Mouse (Mus musculus) forebrain, embryonic 13.5 days (tissue): Measurements from ENCODE around the gene Slc25a5. TPM values are rescaled to one million over a fixed set of nuclear protein-coding genes. Genes with fewer than 3 reads are reported as not detected.
A peak's percentile ranks its signal among the peaks of the same experiment; 100 is the strongest.

Source experiments
- ATAC-seq: fragments of 200-750 bp; cut with Nextera tagmentation; 2 replicates; pipeline ENCODE4 v1.8.0; 2017
- H3K27ac ChIP-seq: fragments of 300-500 bp; sonication (generic); 2 replicates; pipeline ENCODE4 v1.5.1; 2015; ENCODE audit warnings: inconsistent platforms, mild to moderate bottlenecking, moderate library complexity
- H3K27me3 ChIP-seq: fragments of 300-500 bp; sonication (generic); 2 replicates; pipeline ENCODE4 v1.6.1; 2015; ENCODE audit warnings: mild to moderate bottlenecking, inconsistent platforms
- H3K36me3 ChIP-seq: fragments of 300-500 bp; sonication (generic); 2 replicates; pipeline ENCODE4 v1.6.1; 2015; ENCODE audit warnings: mild to moderate bottlenecking, inconsistent platforms; ENCODE audit not compliant: poor library complexity, severe bottlenecking
- H3K4me1 ChIP-seq: fragments of 300-500 bp; sonication (generic); 2 replicates; pipeline ENCODE4 v1.6.1; 2015; ENCODE audit warnings: inconsistent platforms
- H3K4me2 ChIP-seq: fragments of 300-500 bp; sonication (generic); 2 replicates; pipeline ENCODE4 v1.6.1; 2015; ENCODE audit warnings: inconsistent platforms, mild to moderate bottlenecking, moderate library complexity
- H3K4me3 ChIP-seq: fragments of 300-500 bp; sonication (generic); 2 replicates; pipeline ENCODE4 v1.5.1; 2015; ENCODE audit warnings: mild to moderate bottlenecking, inconsistent platforms
- H3K9ac ChIP-seq: fragments of 300-500 bp; sonication (generic); 2 replicates; pipeline ENCODE4 v1.6.1; 2015; ENCODE audit warnings: mild to moderate bottlenecking, inconsistent platforms
- H3K9me3 ChIP-seq: fragments of 300-500 bp; sonication (generic); replicated peaks from 2 replicates; pipeline ENCODE4 v1.6.1; 2016; ENCODE audit warnings: inconsistent platforms
- WGBS: fragments of 180-500 bp; shearing (Covaris S2); methylation state at CpG from one replicate; pipeline ENCODE4 v1.1.7; 2015; 5-methylcytosine and 5-hydroxymethylcytosine counted together
- polyA plus RNA-seq: library from polyadenylated mRNA; unstranded; fragments of >200 nt; fragmentation: Nextera tagmentation; extraction: Ambion mirVana; gene quantifications from 2 replicates; pipeline ENCODE4 v1.2.1, GENCODE M21; 2015

Gene Slc25a5
- 749 and 783 TPM in 2 replicates for polyA plus RNA-seq

DNA sequence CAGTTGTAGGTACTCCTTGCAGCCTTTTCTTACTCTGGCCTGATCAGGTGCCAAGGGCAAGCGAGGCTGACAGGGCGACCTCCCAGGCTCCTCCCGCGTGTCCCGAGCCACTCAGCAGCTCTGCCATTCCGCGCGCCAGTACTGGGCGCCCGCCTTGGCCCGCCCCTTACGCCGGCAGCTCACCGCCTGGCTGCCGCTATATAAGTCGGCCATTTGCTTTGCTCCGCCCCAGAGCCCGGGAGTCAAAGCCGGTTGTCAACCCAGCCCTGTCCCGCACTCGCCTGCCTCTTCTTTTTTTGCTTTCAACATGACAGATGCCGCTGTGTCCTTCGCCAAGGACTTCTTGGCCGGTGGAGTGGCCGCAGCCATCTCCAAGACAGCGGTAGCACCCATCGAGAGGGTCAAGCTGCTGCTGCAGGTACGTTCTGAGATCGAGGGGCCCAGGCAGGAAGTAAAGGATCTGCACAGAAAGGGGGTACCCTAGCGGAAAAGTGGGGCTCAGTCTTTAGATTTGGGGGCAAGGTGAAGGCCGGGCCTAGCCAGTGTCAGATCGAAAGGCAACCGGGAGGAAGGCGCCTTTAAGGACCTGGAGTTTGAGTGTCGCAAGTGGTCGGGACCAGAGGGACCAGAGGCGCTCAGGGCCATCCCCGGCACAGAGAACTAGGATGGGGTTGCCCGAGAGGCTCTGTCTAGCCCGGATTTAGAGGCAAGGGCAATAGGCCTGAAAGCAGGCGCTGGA lies at the start of gene Slc25a5:
Gene Slc25a5 (plus strand): TSS at position 228 of the 739 bp plus-strand sequence.
- peak; percentile 96 for ATAC-seq
- Histone ChIP-seq H3K36me3 (peaks cover 11% of the 10 kb centered on the region), H3K27ac (peak within 1 kb of the TSS; percentile 80), H3K4me2 (peak within 1 kb of the TSS; percentile 61), H3K4me1 (0 out of 2 replicates have a peak, but pooled peaks cover 4% of the 10 kb centered on the region), H3K4me3 (peak within 1 kb of the TSS; percentile 60), H3K9ac (peak within 1 kb of the TSS; percentile 78), H3K9me3 (no peaks in the 10 kb centered on the region), H3K27me3 (no peaks in the 10 kb centered on the region)
- WGBS = 22% methylated on average over 41 of the region's 41 CpGs

DNA sequence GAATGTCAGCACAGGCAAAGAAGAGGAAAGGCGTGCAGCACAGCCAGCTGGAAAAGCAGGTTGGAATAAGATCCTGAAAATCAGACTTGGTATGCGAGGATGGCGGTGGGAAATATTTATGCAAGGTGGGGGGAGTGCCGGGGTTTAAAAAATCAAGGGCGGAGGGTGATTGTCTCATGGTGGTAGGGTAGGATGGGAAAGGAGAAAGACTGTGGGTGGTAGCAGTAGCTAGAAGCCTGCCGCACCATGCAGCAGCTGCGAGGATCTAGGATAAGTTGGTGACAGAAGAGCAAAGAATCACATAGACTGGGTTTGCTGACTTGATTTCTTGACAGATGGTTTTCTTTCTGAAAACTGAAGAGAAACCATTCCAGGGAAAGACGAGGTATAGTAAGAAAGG lies 48.7 kb upstream of the Slc25a5 start:
- 85% methylated on average over 8 of the region's 8 CpGs for WGBS
- Histone ChIP-seq H3K36me3 (no peaks in the 10 kb centered on the region), H3K4me3 (no peak overlapping the region), H3K27me3 (no peaks in the 10 kb centered on the region), H3K4me1 (0 out of 2 replicates have a peak, but pooled peaks cover 5% of the 10 kb centered on the region), H3K4me2 (no peak overlapping the region), H3K9ac (no peak overlapping the region), H3K27ac (no peak overlapping the region), H3K9me3 (no peaks in the 10 kb centered on the region)
- ATAC-seq = no peak

DNA sequence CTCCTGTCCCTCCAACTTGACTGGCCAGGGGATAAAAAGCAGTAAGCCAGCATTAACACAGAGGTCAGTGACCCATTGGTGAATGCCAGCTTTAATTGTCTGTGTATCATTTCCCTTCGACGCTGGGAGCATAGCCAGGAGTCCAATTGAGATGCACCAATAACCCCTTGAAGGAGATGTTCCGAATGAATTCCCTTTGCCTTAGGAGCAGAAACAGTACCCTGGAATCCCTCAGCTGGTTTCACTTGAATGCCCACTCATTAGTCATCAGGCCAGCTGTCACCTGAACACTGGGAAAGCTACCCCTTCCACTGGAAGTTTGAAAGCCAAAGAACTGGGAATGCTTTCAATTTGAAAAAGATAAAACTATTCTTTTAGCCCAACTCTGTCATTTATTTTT lies 46.9 kb upstream of the Slc25a5 start:
- H3K4me2 ChIP-seq = no peak overlapping the region
- no peak overlapping the region for H3K9ac ChIP-seq
- ATAC-seq = no peak
- H3K9me3 ChIP-seq = no peaks in the 10 kb centered on the region
- H3K4me3 ChIP-seq = no peak overlapping the region
- 45% methylated on average over 3 of the region's 3 CpGs for WGBS
- no peaks in the 10 kb centered on the region for H3K36me3 ChIP-seq
- H3K4me1 ChIP-seq = 0 out of 2 replicates have a peak, but pooled peaks cover 5% of the 10 kb centered on the region
- no peak overlapping the region for H3K27ac ChIP-seq
- no peaks in the 10 kb centered on the region for H3K27me3 ChIP-seq

DNA sequence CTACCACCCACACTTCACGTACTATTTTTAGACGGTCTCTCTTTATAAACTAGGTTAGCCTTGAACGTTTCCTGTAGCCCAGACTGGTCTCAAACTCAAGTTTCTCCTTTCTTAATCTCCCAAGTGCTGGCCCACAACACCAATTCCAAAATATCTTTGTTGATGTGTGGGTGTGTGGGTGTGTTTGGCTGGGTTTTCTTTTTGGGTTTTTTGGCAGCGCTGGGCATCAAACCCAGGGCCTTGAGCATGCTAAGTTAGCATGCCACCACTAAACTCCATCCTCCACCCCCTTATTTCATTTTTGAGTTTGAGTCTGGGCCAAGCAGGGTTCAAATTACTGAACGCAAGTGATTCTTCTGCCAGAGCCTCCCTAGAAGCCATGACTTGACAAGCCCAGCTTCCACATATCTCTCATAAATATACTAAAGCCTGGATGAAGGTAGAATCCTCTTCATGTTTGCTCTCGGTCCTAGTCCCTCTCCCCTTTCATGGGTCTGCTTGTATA lies 46.1 kb upstream of the Slc25a5 start:
- no peaks in the 10 kb centered on the region for H3K27me3 ChIP-seq

DNA sequence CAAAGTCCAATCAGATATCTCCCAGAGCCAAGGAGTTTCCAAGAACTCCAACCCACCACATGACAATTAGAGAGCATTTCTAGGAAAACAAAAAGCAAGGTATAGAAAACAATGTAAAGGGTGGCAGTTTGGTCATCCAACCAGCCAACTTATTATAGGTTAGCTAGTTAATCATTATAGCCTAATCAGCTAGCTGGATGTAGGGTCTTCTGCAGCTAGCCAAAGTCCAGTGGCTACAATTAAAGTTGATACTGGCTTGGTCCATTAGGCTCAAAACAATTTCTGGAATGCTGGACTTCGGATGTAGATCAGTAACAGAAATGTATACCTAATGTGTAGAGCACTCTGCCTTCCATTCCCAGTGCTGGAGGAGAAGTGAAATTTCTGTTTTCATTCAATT lies 44.9 kb upstream of the Slc25a5 start:
- Histone ChIP-seq H3K36me3 (no peaks in the 10 kb centered on the region), H3K4me2 (no peak overlapping the region), H3K27ac (no peak overlapping the region), H3K9ac (no peak overlapping the region), H3K27me3 (no peaks in the 10 kb centered on the region), H3K4me1 (no peaks in the 10 kb centered on the region), H3K9me3 (no peaks in the 10 kb centered on the region), H3K4me3 (no peak overlapping the region)
- 83% methylated on average over 1 of the region's 1 CpGs for WGBS
- ATAC-seq = no peak

More for the DNA sequence above, 46.1 kb upstream of the Slc25a5 start:
- Histone ChIP-seq H3K9ac (no peak overlapping the region), H3K9me3 (no peaks in the 10 kb centered on the region), H3K4me3 (no peak overlapping the region), H3K4me2 (no peak overlapping the region), H3K27ac (no peak overlapping the region), H3K36me3 (no peaks in the 10 kb centered on the region), H3K4me1 (no peaks in the 10 kb centered on the region)
- 83% methylated on average over 6 of the region's 6 CpGs for WGBS
- no peak for ATAC-seq

DNA sequence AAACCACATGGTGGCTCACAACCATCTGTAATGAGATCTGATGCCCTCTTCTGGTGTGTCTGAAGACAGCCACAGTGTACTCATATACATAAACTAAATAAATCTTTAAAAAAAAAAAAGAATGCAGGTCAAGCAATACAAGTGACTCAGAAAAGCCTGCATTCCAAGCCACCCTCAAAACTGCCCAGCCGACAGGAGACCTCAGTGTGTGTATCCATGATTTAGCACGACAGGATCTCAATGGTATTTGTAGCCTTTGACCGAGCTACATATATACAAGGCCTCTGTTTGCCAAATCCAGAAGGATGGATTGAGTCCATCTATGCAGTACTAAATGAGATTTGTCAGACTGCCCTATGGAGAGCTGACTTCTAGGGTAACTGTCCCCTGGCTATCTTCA lies 42.9 kb upstream of the Slc25a5 start:
- WGBS = 93% methylated on average over 3 of the region's 3 CpGs
- Histone ChIP-seq H3K9me3 (no peaks in the 10 kb centered on the region), H3K27ac (no peak overlapping the region), H3K4me3 (no peak overlapping the region), H3K4me2 (no peak overlapping the region), H3K36me3 (no peaks in the 10 kb centered on the region), H3K4me1 (no peaks in the 10 kb centered on the region), H3K9ac (no peak overlapping the region), H3K27me3 (no peaks in the 10 kb centered on the region)
- ATAC-seq = no peak

DNA sequence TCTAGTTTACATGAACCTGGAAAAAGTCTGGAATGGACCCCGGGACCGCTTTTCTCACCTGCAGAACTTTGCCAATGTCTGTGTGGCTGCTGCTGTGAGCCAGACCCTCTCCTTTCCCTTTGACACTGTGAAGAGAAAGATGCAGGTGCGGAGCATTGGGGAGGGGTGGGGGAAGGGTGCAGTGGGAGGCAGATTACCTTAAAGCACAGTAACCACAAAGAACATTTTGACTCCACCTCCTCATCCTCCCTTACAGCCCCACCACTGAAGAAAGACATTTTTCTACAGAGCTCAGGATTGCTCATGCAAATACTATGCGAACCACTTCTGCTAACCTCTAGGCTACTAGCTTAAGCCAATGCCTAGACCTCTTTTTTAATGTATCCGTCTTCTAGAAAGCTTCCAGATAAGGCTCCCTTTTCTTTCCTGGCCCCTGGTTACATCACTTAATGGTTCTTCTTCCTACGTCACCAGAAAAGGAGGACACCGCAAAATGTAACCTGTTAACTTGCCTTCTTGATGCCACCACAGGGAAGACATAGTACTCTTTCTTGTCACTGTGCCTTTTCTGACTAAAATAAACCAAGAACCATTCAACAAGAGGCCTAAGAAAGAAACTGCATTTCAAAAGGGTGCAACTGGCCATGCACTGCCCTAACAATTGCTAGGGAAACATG lies 37.5 kb upstream of the Slc25a5 start:
- H3K9ac ChIP-seq = no peak overlapping the region
- WGBS = 66% methylated on average over 7 of the region's 7 CpGs
- H3K4me2 ChIP-seq = no peak overlapping the region
- no peak overlapping the region for H3K27ac ChIP-seq
- ATAC-seq = no peak
- H3K4me1 ChIP-seq = peaks cover 7% of the 10 kb centered on the region
- H3K9me3 ChIP-seq = no peaks in the 10 kb centered on the region
- H3K4me3 ChIP-seq = no peak overlapping the region
- H3K27me3 ChIP-seq = no peaks in the 10 kb centered on the region
- H3K36me3 ChIP-seq = no peaks in the 10 kb centered on the region

DNA sequence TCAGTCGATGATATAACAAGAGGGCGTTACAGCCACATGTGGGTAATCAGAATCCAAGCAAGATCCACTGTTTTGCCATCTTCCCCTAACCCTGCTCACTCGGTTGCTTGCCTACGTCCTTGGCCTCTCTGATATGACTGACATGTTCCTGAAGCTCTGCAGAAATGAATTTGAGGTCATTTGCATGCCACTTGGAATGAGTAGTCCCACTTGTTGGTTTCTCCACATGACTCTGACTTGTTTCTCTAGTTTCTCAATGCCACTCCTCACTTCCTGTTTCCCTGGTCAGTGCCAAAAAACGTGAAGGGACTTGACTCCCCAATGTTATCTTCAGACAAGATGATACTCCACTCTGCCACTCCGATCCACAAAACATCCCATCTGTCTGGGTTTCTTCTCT lies 36.9 kb upstream of the Slc25a5 start:
- Histone ChIP-seq H3K9ac (no peak overlapping the region), H3K27ac (no peak overlapping the region), H3K27me3 (no peaks in the 10 kb centered on the region), H3K4me3 (no peak overlapping the region), H3K9me3 (no peaks in the 10 kb centered on the region), H3K36me3 (no peaks in the 10 kb centered on the region), H3K4me2 (no peak overlapping the region), H3K4me1 (peaks cover 7% of the 10 kb centered on the region)
- 70% methylated on average over 6 of the region's 6 CpGs for WGBS
- no peak for ATAC-seq

DNA sequence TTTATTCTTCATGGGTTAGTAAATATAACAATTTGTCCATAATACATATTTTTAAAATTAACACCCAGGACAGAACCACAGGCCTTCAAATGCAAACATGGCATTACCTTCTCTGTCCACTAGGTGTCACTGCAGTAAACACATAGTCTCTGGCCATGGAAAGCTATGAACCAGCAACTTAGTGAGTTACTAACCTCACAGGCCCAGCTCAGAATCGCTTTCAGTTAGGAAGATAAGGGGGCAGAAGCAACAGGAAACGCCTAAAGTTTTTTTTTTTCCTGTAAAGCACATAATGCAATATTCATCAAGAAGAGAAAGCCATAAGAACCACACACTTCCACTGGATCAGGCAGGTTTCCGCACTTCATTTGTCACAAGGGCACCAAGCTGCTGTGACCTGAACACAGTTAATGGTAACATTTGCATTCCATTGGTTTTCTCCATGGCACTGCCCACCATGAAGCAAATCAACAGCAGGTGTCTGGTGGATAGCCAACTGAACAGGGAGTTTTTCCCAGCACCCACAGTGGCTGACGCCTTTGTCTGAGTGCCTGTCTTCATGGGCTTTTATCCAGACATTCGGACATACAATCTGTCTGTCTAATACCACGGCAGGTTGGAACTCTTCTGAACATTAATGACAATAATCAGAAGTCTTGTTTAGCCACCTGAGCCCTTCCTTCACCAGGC lies 34.4 kb upstream of the Slc25a5 start:
- no peak overlapping the region for H3K4me3 ChIP-seq
- peaks cover 7% of the 10 kb centered on the region for H3K4me1 ChIP-seq
- H3K9me3 ChIP-seq = no peaks in the 10 kb centered on the region
- peak overlapping the region; percentile 83 for H3K27ac ChIP-seq
- H3K9ac ChIP-seq = no peak overlapping the region
- no peak overlapping the region for H3K4me2 ChIP-seq
- H3K27me3 ChIP-seq = no peaks in the 10 kb centered on the region
- peak; percentile 61; the same call in 1 of the 2 replicates for ATAC-seq
- WGBS = 23% methylated on average over 6 of the region's 6 CpGs
- H3K36me3 ChIP-seq = no peaks in the 10 kb centered on the region

DNA sequence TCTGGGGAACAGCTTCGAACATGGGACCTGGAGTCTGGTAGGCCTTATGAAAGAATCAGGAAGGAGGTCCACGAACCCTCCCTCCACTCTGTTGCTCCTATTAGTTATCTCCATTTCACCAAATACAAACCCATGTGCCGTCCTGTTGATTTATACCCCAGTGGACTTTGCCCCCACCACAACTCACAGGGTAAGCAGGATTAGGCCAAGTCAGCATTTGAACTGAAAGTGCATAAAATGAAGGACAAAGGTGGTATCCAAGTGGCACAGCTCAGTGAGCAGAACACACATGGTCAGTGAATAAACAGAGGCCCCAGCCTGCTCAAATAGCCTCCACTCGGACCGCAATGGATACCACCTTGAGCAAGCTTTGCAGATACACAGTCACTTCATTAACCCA lies 33.2 kb upstream of the Slc25a5 start:
- peak overlapping the region; percentile 83; the same call in 1 of the 2 replicates for H3K27ac ChIP-seq
- peak overlapping the region; percentile 33; the same call in 1 of the 2 replicates for H3K4me2 ChIP-seq
- no peak for ATAC-seq
- H3K9me3 ChIP-seq = no peaks in the 10 kb centered on the region
- 67% methylated on average over 5 of the region's 5 CpGs for WGBS
- peaks cover 7% of the 10 kb centered on the region for H3K4me1 ChIP-seq
- no peak overlapping the region for H3K4me3 ChIP-seq
- no peaks in the 10 kb centered on the region for H3K27me3 ChIP-seq
- H3K36me3 ChIP-seq = no peaks in the 10 kb centered on the region
- no peak overlapping the region for H3K9ac ChIP-seq

DNA sequence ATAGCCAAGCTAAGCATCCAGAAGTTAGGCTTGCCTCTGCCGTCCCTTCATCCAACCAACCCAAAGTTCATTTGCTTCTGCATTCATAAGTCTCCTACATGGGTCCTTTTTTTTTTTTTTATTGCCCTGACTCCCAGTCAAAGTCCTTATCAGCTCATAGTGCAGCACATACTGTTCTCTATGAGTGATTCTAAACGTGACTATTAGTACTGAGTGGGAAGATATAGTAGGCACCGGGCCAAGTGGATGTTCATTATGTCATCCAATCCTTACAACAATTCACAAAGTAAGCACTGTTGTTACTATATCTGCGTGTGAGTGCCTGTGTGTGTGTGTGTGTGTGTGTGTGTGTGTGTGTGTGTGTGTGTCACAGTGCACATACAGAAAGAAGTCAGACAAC lies 32.6 kb upstream of the Slc25a5 start:
- no peaks in the 10 kb centered on the region for H3K9me3 ChIP-seq
- H3K4me2 ChIP-seq = peak overlapping the region; percentile 33
- no peaks in the 10 kb centered on the region for H3K27me3 ChIP-seq
- peak overlapping the region; percentile 83 for H3K27ac ChIP-seq
- no peaks in the 10 kb centered on the region for H3K36me3 ChIP-seq
- peaks cover 7% of the 10 kb centered on the region for H3K4me1 ChIP-seq
- ATAC-seq = no peak
- H3K9ac ChIP-seq = no peak overlapping the region
- no peak overlapping the region for H3K4me3 ChIP-seq
- WGBS = 50% methylated on average over 4 of the region's 4 CpGs
